Mouse (Mus musculus) heart, postnatal 0 days (tissue): ENCODE data around the gene Colgalt1.

Experiments used
- CTCF ChIP-seq: IDR thresholded peaks from 2 replicates; pipeline ENCODE4 v1.5.1; 2016; ENCODE audit warnings: antibody characterized with exemption, control low read depth, low read depth
- EP300 ChIP-seq: IDR thresholded peaks from 2 replicates; pipeline ENCODE4 v1.6.1; 2016; ENCODE audit warnings: antibody characterized with exemption, low read depth

DNA sequence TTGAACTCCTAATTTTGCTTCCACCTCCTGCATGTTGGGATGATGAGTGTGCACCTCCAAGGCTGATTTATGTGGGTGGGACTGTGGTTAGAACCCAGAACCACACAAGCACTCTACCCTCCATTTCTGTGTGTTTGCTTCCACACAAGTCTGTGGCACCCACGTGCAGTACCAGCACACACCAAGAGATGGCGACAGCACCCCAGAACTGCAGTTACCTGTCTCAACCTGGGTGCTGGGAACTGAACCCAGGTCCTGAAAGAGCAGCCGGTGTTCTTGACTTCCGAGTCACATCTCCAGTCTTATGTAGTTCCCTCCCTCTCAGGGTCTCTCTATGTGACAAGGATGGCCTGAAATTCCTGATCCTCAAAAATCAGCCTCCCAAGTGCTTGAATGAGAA, 46.8 kb upstream of the Colgalt1 start:
- TF ChIP-seq CTCF (0 out of 2 replicates have a peak, but pooled peaks have one; percentile 9), EP300 (no peak)
